Mouse (Mus musculus): Measurements from ENCODE around the gene Creb1. TPM values are rescaled to one million over a fixed set of nuclear protein-coding genes. Genes with fewer than 3 reads are reported as not detected.

Gene Creb1
- 27.4 and 33.4 TPM in 2 replicates for polyA plus RNA-seq (2012; rRNA removed)

GRCm38 (mm10) chr1:64532589-64533470 lies at the start of gene Creb1:
Gene Creb1 (plus strand): TSS chr1:64532645.

GRCm38 (mm10) chr1:64616881-64617714 lies 84.7 kb downstream of the Creb1 start, which contains the start of gene Mettl21a:
Gene Mettl21a (minus strand): TSS chr1:64617242.

Other genes with a start within 250 kb of the Creb1 start
- 13.1 and 14.4 TPM in 2 replicates for gene Mettl21a, start 84.6 kb downstream of the Creb1 start, polyA plus RNA-seq (2012; rRNA removed)
- 44.1 and 46.0 TPM in 2 replicates for gene Ccnyl1, start 157.8 kb downstream of the Creb1 start, polyA plus RNA-seq (2012; rRNA removed)
- gene Fzd5, start 205.1 kb downstream of the Creb1 start, polyA plus RNA-seq (2012; rRNA removed) = 1.8 and 2.3 TPM in 2 replicates

Measured in central nervous system, embryonic 11.5 days (tissue).